Mouse (Mus musculus) neural tube, embryonic 10.5 days (tissue): Measurements from ENCODE around the gene Cep44.

Experiments
- DNase-seq: peaks from one replicate; pipeline ENCODE4 v3.0.0-alpha.2; 2017; ENCODE audit warnings: low spot score; ENCODE audit errors: extremely low spot score

Cep44 gene

DNA sequence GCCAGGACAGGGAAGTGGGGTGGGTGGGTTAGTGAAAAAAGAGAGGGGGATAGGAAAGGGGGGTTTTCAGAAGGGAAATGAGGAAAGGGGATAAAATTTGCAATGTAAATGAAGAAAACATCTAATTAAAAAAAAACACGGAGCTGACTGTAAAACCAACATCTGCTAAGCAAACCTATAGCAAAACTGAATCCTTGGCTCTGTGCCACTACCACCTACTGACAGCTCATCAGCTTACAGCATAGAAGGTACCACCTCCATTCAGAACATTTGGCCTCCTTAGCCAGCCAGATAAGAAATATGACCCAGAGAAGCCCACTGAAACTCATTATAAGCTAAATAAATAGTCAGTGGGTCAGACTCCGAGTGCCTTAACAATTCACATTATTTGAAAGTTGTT lies 61.4 kb downstream of the Cep44 start:
- no peak for DNase-seq

DNA sequence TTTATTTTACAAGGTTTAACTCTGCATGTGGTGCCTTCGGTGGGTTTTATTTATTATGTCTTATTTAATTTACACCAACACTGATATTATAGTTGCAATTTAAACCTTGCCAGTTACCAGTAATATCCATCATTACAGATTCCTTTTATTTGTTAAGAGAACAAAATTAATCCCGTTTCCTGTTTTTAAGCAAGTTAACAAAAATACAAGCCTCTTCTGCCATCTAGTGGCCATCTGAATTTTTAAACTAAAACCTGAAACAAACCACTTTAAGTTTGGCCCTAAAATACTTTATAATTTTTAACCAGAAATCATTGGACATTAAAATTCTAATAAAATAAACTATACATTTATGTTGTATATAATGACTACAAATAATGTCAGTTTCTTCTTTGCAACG lies 64.8 kb downstream of the Cep44 start:
- DNase-seq, result no peak
